Mouse (Mus musculus) cerebellum, adult 2 months (tissue): ENCODE measurements around the gene Ccnk. TPM values are rescaled to one million over a fixed set of nuclear protein-coding genes. Genes with fewer than 3 reads are reported as not detected.
A peak's percentile ranks its signal among the peaks of the same experiment; 100 is the strongest.

Source experiments
- DNase-seq, 2 experiments: peaks; one replicate each; pipeline ENCODE4 v3.0.0; 2021
- H3K27ac ChIP-seq: fragments of 200-500 bp; 2 replicates; pipeline ENCODE4 v1.5.1; 2012; ENCODE audit warnings: low read length, control low read depth, inconsistent platforms; ENCODE audit not compliant: insufficient read depth
- H3K27me3 ChIP-seq: fragments of 200-500 bp; 2 replicates; pipeline ENCODE4 v1.6.1; 2012; ENCODE audit warnings: inconsistent platforms, mild to moderate bottlenecking, low read length, moderate library complexity; ENCODE audit not compliant: control insufficient read depth, insufficient read depth
- H3K4me1 ChIP-seq: fragments of 200-500 bp; 2 replicates; pipeline ENCODE4 v1.6.1; 2011; ENCODE audit warnings: low read length; ENCODE audit not compliant: control insufficient read depth, insufficient read depth
- H3K4me3 ChIP-seq: fragments of 200-500 bp; replicated peaks from 2 replicates; pipeline ENCODE3; 2011; ENCODE audit warnings: mild to moderate bottlenecking, low read depth, low read length, control low read depth; ENCODE audit not compliant: insufficient read depth
- CTCF ChIP-seq: fragments of 200-500 bp; IDR thresholded peaks from 2 replicates; pipeline ENCODE4 v1.5.1; 2011; ENCODE audit warnings: low read depth, mild to moderate bottlenecking, control low read depth, low read length, moderate library complexity, borderline replicate concordance; ENCODE audit not compliant: insufficient read depth
- POLR2A ChIP-seq: fragments of 200-500 bp; IDR thresholded peaks from 2 replicates; pipeline ENCODE4 v1.6.1; 2011; ENCODE audit warnings: low read length, control low read depth, borderline replicate concordance; ENCODE audit not compliant: insufficient read depth
- WGBS: fragments of 180-500 bp; shearing (Covaris S2); methylation state at CpG from one replicate; pipeline ENCODE4 v1.1.7; 2018; 5-methylcytosine and 5-hydroxymethylcytosine counted together
- polyA plus RNA-seq: library from polyadenylated mRNA; depleted of rRNA; stranded (reverse); fragments of >200 nt; gene quantifications from 2 replicates; pipeline ENCODE4 v1.2.3, GENCODE M21; 2012; rRNA removed

Gene Ccnk
- 27.0 and 32.0 TPM in 2 replicates for polyA plus RNA-seq

DNA sequence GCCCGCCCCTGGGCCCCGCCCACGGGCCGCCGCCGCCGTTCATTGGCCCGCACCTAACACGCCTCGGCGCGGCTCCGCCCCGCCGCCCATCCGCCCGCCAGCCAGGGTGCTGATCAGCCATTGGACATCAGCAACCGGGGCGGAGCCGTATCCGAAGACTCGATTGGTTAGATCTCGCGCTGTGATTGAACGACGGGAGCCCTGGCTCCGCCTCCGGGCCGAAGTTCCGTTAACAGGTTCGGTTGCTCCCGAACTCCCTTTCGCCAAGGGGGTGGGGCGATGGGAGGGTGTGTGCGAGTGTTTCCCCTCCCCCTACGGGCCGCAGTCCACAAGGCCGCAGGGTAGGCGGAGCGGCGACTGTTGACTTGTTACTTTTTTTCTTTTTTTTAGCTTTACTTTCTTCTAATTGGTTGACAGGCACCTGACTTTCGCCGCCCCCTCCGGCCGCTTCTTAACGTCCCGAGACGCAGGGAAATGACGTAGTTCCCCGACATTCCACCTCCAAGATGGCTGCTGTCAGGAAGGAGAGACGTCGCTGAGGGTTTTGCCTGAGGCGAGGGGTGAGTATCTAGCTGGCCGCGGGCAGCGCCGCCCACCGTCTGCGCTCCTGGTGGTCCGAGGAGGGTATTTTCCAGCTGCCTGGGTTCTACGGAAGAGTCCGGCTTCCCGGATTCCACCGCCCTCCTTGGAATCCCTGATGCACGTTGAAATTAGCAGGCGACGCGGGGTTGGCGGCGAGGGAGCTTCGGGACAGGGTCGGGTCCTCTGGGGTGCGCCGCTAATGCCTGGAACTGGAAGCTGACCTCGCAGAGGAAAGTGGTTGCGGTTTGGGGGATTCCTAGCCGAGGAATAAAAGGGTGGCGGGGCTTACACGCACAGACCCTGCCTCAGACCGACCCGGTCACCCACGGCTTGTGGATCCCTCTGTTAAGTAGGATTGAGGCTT is at the start of gene Ccnk:
Gene Ccnk, plus strand, starts transcription at position 259 of the 946 bp plus-strand sequence.
- DNase-seq: peak; percentile 99 to 100
- peak; percentile 95 for TF ChIP-seq POLR2A
- TF ChIP-seq CTCF: no peak
- WGBS: under 1% methylated on average over 82 of the region's 82 CpGs

DNA sequence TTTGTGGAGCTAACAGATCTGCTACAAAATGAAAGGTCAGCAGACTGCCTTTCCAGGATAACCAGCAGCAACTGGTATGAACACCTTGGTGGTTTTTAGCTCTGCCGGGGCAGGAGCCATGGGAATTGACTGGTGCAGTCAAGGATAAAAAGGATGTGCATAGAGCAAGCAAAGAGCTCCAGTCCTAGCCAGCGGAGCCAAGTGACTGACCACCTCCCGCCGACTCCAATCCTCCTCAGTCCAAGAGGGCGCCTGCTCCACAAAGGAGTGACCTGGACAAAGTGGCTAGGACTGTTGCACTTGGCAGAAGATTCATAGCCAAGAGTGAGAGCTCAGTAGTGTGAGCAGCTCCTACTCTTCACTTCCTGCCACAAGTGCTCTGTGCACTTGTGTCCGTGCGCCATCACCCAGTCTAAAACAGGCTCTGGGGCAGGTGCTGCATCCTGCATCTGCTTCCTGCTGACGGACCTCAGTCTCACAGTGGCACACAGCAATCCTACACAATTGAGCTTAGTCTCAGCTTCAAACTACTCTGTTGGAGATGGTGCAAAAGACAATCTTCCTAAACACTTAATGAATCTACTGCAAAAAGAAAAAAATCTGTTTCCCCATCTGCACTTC is 46.8 kb upstream of the Ccnk start:
- Histone ChIP-seq H3K4me1 (peaks cover 11% of the 10 kb centered on the region), H3K27me3 (no peaks in the 10 kb centered on the region), H3K27ac (no peak overlapping the region), H3K4me3 (no peak overlapping the region)
- peak in 1 of 2 experiments; percentile 39 for DNase-seq
- WGBS: 66% methylated on average over 8 of the region's 8 CpGs
- TF ChIP-seq POLR2A: no peak
- TF ChIP-seq CTCF: no peak

More for the DNA sequence above, at the start of gene Ccnk:
- peak within 1 kb of the TSS; percentile 77 for H3K4me3 ChIP-seq
- no peaks in the 10 kb centered on the region for H3K27me3 ChIP-seq
- H3K27ac ChIP-seq: peak within 1 kb of the TSS; percentile 86
- peaks cover 6% of the 10 kb centered on the region; the same call in 1 of the 2 replicates for H3K4me1 ChIP-seq

DNA sequence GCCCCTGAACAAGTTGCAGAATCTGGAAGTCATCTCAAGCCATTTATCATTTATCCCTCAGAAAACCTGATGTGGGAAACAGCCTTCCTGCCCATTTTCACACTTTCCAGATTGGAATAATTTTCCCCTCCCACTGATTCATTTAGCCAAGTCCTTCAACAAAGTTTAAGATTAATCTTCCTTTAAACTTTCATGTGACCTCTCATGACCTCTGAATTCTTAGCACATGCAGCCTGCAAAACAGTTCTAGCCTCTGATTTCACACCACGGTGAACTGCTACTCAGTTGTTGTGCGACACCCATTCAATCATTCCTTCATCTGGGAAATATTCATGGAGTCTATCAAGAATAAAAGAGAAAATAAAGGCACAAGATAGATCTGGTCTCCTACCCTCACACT is 46.2 kb upstream of the Ccnk start:
- Histone ChIP-seq H3K4me3 (no peak overlapping the region), H3K27ac (no peak overlapping the region), H3K27me3 (no peaks in the 10 kb centered on the region), H3K4me1 (peaks cover 11% of the 10 kb centered on the region)
- DNase-seq: no peak
- no peak for TF ChIP-seq CTCF
- TF ChIP-seq POLR2A: no peak
- 87% methylated on average over 2 of the region's 2 CpGs for WGBS

DNA sequence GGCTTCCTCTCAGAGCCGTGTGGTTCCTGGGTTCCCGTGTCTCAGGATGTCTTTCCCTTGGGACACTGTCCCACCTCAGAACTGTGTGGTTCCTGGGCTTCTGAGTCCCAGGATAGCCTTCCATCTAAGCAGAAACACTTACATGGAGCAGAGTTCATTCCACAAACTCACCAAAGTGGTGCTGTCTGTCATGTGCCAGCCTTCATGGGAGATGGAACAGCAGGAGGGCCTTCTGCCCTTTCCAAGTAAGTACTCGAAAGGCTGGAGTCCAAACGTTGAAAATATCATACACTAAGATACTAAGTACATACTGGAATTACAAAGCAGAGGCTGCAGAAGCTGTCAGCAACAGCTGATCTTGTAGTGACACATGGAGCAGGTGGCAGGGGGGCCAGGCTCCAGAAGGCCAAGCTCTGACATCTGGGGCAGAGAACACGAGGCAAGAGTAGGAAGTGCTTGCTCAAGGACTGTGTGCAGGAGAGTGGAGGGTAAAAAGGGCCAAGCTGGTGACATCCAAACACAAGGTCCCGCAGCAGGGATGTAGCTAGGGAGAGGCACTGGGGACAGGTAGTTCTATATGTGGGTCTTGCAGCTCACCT is 43.7 kb upstream of the Ccnk start:
- Histone ChIP-seq H3K27ac (no peak overlapping the region), H3K4me1 (peaks cover 11% of the 10 kb centered on the region), H3K27me3 (no peaks in the 10 kb centered on the region), H3K4me3 (no peak overlapping the region)
- WGBS: 32% methylated on average over 6 of the region's 6 CpGs
- peak in 1 of 2 experiments; percentile 30 for DNase-seq
- no peak for TF ChIP-seq POLR2A
- no peak for TF ChIP-seq CTCF

DNA sequence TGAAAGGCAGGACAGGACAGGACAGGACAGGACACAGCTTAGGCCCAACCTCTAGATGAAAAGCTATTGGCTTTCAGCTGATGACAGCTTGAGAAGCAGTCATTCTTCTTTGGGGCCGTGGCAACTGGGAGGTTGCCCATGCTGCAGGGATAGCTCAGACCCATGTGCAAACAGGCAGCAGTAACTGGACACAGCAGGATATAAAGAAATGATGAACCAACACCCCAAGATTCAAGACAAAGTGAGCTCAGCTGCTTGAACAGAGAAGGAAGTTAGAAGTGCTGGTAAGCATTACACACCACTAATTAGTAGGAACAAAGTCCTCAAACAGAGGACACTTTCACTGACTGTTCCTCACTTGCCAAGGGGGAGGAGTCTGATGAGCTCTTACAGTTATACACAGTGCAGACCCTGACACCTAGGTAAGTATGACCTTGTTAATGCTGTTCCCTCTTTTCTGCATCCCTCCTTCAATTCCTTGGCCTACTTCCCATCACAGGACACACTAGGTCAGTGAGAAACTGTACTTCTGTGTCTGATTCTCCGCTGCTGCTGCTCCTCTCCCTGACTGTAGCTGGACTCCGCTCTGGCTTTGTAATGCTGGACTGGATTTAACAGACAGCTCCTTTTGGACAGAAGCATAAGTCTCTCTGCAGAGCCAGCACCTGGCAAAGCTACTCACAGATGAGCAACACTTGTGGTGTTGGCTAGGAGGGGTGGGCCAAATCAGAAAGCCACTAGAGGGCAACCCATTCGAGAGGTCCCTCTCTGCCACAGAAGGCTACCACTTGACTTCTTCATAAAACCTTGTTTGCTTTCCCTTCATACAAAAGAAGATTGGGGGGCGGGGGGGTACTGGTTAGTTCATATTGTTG is 35.5 kb upstream of the Ccnk start:
- DNase-seq: no peak
- Histone ChIP-seq H3K27ac (no peak overlapping the region), H3K4me1 (peaks cover 2% of the 10 kb centered on the region; the same call in 1 of the 2 replicates), H3K4me3 (no peak overlapping the region), H3K27me3 (no peaks in the 10 kb centered on the region)
- TF ChIP-seq POLR2A (no peak), CTCF (no peak)
- 54% methylated on average over 5 of the region's 5 CpGs for WGBS

DNA sequence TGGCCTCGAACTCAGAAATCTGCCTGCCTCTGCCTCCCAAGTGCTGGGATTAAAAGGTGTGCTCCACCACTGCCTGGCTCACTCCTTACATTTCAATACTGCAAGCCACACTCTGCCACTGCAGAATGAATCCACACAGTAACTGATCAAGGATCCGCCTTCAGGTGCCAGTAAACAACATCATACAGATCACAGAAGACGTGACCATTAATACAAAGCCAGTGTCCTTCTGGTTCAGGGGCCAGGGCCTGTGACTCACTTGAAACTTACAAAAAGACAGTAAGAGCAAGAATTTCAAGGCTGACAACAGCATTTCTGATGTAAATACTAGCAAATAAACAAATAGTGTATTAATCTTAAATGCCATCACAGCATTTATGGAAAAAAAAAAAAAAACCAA is 34.2 kb upstream of the Ccnk start:
- H3K4me1 ChIP-seq: peaks cover 2% of the 10 kb centered on the region; the same call in 1 of the 2 replicates
- WGBS: 97% methylated on average over 3 of the region's 3 CpGs
- no peak for DNase-seq
- no peak overlapping the region for H3K4me3 ChIP-seq
- H3K27ac ChIP-seq: no peak overlapping the region
- H3K27me3 ChIP-seq: no peaks in the 10 kb centered on the region
- TF ChIP-seq POLR2A (no peak), CTCF (no peak)

DNA sequence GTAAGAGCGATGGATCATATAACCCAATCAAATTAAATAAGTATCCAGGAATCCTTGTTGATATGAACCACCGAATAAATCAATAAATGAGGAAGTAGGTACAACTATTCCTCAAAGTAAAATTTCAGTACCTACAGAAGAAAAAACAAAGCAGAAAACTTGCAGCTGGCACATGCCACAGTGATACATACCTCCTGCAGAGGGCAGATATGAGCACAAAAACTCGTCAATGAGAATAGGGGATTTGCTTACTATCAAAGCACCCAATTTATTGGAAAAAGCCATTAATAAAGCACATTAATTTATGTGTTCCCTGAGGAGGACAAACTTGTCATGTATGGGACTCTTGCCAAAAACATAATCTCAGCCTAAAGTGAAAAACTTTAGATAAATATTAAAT is 29.6 kb upstream of the Ccnk start:
- H3K27me3 ChIP-seq: no peaks in the 10 kb centered on the region
- no peak for DNase-seq
- H3K4me1 ChIP-seq: no peaks in the 10 kb centered on the region
- no peak overlapping the region for H3K4me3 ChIP-seq
- no peak for TF ChIP-seq CTCF
- TF ChIP-seq POLR2A: no peak
- no peak overlapping the region for H3K27ac ChIP-seq
- 73% methylated on average over 3 of the region's 3 CpGs for WGBS
